Mouse (Mus musculus) C2C12 (cell line): Measurements from ENCODE around the gene Plekhg6.

ENCODE experiments used
- CTCF ChIP-seq: IDR thresholded peaks from one replicate; pipeline ENCODE4 v1.5.1; 2011; ENCODE audit not compliant: control insufficient read depth, insufficient read depth, insufficient read length
- MAX ChIP-seq: IDR thresholded peaks from one replicate; pipeline ENCODE4 v1.6.1; 2011; ENCODE audit warnings: mild to moderate bottlenecking, control low read depth

- no peak for TF ChIP-seq CTCF
- no peak for TF ChIP-seq MAX
Measured at GRCm38 (mm10) chr6:125340244-125340643, 40.3 kb downstream of the Plekhg6 start.
